Mouse (Mus musculus): ENCODE measurements at regions not wholly inside any gene's neighbourhood (a gene's known extent, or its start where the extent isn't known, plus 50 kb on each side); places are given as distances from the start of the nearest gene placed in this dataset.

DNA sequence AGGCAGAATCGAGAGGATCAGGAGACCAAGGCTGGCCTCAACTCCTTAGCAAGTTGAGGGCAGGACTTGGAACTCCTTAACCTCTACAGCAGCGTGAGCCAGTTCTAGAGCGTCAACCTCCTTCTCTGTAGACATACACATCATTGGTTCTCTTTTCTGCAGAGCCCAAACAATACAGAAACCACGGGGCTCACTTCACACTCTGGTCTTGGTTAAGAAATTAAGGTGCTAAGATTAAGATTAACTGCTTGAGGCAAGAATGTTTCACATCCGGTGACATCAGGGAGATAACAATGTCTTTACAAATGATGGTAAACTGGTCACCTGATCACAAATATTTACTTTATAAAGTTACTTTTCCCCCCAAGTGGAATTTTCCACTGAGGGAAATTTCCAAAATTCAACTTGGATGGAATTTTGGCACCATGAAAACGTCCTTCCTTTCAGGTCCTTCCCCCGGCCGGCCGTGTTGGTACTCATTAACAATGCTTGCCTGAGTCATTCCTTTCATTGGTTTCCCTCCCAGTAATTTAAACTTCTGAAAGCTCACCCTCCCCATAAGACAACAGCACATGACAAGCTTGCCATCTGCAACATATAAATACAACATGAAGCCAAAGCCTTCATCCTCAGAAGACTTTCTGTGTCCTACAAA, 77.3 kb upstream of the Kdm7a start:
- Histone ChIP-seq H3K4me1 (peaks cover 17% of the 10 kb centered on the region), H3K9ac (no peak overlapping the region), H3K27ac (no peak overlapping the region), H3K9me3 (replicated peaks) (no peaks in the 10 kb centered on the region), H3K36me3 (no peaks in the 10 kb centered on the region), H3K4me3 (replicated peaks) (no peak overlapping the region), H3K27me3 (no peaks in the 10 kb centered on the region), H3K4me2 (no peak overlapping the region)
- ATAC-seq (replicated peaks; ENCODE audit: low FRiP score), result no peak
- 74% methylated on average over 9 of the region's 9 CpGs for WGBS

DNA sequence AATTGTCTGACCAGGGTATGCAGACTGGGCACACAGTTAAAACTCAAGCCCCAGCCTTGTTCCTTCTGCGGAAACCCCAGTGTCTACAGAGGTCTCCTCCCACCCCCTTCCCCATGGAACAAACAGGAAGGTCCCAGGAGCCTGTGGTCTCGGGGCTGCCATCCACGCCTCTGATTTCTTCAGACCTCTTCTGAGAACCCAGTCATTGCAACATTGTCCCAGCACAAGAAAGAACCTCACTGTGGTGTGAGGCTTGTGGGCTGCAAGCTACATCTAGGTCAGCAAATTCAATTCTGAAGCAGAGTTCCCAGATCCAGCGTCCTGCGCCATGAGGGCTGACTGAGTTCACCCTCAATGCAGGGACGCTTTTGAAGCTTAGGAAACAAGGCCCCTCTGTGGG, 71.7 kb upstream of the Kdm7a start:
- no peaks in the 10 kb centered on the region for H3K27me3 ChIP-seq
- 82% methylated on average over 6 of the region's 6 CpGs for WGBS
- no peak for ATAC-seq (replicated peaks; ENCODE audit: low FRiP score)
- H3K4me3 ChIP-seq (replicated peaks), result no peak overlapping the region
- H3K27ac ChIP-seq, result no peak overlapping the region
- H3K9me3 ChIP-seq (replicated peaks), result no peaks in the 10 kb centered on the region
- H3K4me1 ChIP-seq, result no peaks in the 10 kb centered on the region
- H3K9ac ChIP-seq, result no peak overlapping the region
- no peak overlapping the region for H3K4me2 ChIP-seq
- H3K36me3 ChIP-seq, result no peaks in the 10 kb centered on the region

DNA sequence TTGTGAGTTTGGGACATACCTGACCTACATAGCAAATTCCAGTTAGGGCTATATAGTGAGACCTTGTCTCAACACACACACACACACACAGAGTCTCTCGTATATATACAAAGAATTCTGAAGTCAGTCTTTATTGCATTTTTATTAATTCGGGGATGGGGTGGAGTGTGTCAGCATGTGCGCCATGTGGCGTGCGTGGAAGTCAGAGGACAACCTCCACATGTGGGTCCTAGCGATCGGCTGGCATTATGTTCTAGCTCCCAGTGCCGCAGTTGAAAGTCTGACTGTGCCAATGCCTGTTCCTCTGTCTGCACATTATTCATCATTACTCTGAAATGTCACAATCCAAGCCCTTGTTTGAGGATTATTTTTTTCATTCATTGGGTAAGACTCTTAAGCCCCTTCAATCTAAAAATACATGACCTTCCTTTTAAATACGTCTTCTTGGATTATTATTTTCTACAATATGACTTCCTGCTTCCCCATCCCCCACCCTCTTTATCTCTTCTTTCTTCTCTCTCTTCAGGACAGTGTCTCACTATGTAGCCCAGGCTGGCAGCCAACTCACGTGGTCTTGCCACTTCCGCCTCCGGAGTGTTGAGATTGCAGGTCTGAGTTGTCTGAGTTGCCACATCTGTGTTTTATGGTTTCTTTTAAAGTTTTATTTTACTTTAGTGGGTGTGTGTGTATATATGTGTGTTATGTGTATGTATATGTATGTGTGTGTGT, 68.3 kb upstream of the Kdm7a start:
- Histone ChIP-seq H3K4me3 (replicated peaks) (no peak overlapping the region), H3K27me3 (no peaks in the 10 kb centered on the region), H3K9me3 (replicated peaks) (no peaks in the 10 kb centered on the region), H3K9ac (no peak overlapping the region), H3K4me2 (no peak overlapping the region), H3K36me3 (no peaks in the 10 kb centered on the region), H3K4me1 (no peaks in the 10 kb centered on the region), H3K27ac (no peak overlapping the region)
- 85% methylated on average over 12 of the region's 12 CpGs for WGBS
- ATAC-seq (replicated peaks; ENCODE audit: low FRiP score), result no peak

DNA sequence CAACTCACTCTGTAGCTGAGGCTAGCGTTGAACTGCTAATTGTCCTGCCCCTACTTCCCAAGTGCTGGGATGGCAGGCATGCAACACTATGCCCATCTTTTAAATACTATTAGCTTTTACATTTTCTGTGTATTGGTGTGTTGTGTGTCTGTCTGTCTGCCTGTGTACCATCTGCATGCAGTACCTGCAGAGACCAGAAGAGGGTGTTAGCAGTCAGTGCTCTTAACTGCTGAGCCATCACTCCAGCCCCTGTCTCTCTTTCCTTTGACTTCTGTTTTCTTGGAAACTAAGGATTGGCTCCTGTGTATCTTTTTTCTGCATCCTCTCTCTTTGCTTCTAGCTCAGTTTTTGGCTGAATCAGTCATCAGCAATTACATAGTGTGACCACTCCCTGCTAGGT, 66.8 kb upstream of the Kdm7a start:
- no peak for ATAC-seq (replicated peaks; ENCODE audit: low FRiP score)
- Histone ChIP-seq H3K4me2 (no peak overlapping the region), H3K27me3 (no peaks in the 10 kb centered on the region), H3K36me3 (no peaks in the 10 kb centered on the region), H3K4me1 (0 out of 2 replicates have a peak, but pooled peaks cover 7% of the 10 kb centered on the region), H3K27ac (no peak overlapping the region), H3K4me3 (replicated peaks) (no peak overlapping the region), H3K9me3 (replicated peaks) (no peaks in the 10 kb centered on the region), H3K9ac (no peak overlapping the region)
- 93% methylated on average over 1 of the region's 1 CpGs for WGBS

DNA sequence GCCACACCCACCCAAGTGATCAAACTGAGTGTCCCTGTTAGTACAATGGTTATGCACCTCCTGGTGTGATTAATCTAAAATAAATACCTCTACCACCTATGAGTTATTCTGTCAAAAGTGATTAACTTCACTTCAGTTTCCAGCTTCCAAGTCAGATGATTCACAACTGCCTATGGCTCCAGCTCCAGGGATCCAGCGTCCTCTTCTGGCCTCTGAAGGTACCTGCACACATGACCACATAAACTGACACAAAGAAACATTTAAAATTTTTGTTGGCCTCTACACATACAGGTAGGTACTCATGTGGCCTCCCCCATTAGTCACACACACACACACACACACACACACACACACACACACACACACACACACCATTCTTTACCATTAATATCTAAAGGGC, 63.9 kb upstream of the Kdm7a start:
- Histone ChIP-seq H3K4me1 (0 out of 2 replicates have a peak, but pooled peaks cover 7% of the 10 kb centered on the region), H3K4me2 (no peak overlapping the region), H3K9me3 (replicated peaks) (no peaks in the 10 kb centered on the region), H3K27ac (no peak overlapping the region), H3K9ac (no peak overlapping the region), H3K4me3 (replicated peaks) (no peak overlapping the region), H3K27me3 (no peaks in the 10 kb centered on the region), H3K36me3 (no peaks in the 10 kb centered on the region)
- 89% methylated on average over 1 of the region's 1 CpGs for WGBS
- no peak for ATAC-seq (replicated peaks; ENCODE audit: low FRiP score)

DNA sequence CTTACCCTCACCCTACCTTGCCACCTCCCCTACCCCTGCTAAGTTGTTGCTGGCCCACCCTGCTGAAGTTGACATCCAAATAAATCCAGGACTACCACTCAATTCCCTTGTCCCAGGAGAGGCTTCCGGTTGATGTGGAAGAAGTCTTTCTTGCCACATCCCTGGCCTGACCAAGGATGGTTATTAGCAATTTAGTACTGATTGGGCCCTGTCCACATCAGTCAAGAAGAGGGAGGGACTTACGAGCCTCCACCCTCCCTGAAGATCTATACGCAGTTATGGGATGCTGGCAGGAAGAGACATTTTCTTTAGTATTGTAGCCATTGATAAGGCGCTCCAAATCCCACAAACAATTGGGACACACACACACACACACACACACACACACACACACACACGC, 63.1 kb upstream of the Kdm7a start:
- Histone ChIP-seq H3K4me1 (peaks cover 12% of the 10 kb centered on the region), H3K36me3 (no peaks in the 10 kb centered on the region), H3K9me3 (replicated peaks) (no peaks in the 10 kb centered on the region), H3K27me3 (no peaks in the 10 kb centered on the region), H3K4me2 (no peak overlapping the region), H3K27ac (no peak overlapping the region), H3K4me3 (replicated peaks) (no peak overlapping the region), H3K9ac (no peak overlapping the region)
- 64% methylated on average over 5 of the region's 5 CpGs for WGBS
- ATAC-seq (replicated peaks; ENCODE audit: low FRiP score), result no peak

DNA sequence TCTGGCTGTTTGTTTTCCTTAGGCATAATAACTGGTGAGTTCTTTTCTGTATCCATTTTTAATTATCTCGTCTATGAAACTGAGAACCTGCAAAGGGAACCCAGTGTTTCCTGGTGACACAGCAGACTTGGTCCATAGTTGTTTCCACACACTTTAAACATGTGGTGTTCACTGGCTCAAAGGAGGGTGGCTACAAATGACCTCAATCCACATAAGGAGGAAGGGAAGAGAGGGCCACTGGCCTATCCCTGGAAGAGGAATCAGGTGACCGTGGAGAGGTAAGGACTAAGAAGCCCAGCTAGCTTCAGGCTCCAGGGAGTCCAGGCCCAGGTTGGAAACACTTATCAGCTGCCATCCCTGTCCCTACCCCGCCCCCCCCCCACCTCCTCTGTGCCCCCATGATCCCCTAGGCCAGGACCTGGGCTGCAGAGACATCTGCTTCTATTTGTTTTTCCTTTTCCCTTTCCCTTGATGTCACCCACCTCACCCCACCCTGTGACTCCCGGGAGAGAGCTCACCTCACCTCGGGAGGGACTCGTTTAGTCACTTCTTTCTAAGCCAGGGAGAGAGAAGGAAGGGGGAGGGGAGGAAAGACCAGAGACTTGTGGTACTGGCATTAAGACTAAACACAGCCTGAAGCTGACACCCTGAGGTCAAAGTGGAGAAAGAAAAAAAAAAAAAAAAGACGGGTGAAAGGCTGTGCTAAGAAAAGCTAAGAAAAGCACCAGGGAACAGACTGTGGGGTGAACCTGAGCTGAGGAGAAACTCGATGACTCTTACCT, 62.2 kb upstream of the Kdm7a start:
- H3K9ac ChIP-seq, result no peak overlapping the region
- peaks cover 21% of the 10 kb centered on the region for H3K4me1 ChIP-seq
- H3K4me3 ChIP-seq (replicated peaks), result no peak overlapping the region
- no peak overlapping the region for H3K4me2 ChIP-seq
- no peak overlapping the region for H3K27ac ChIP-seq
- no peaks in the 10 kb centered on the region for H3K9me3 ChIP-seq (replicated peaks)
- WGBS, result 17% methylated on average over 8 of the region's 8 CpGs
- no peaks in the 10 kb centered on the region for H3K27me3 ChIP-seq
- ATAC-seq (replicated peaks; ENCODE audit: low FRiP score), result no peak
- no peaks in the 10 kb centered on the region for H3K36me3 ChIP-seq

DNA sequence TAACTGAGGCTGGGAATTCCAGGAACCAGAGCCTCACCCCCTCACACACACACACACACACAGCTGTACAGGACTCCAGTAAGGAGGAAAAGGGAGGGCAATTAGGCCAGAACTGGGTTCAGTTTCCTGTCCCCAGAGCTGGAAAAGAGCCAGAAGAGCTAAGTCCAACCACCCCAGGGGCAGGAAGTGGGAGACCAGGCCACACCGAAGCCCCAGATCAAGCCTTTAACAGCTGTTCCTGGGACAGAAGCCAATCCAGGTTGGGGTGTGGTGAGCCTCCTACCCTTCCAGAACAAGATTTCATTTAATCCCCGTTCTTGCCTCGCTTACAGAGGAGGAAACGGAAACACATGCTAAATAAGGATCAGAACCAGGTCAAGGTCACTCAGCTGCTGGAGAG, 58.1 kb upstream of the Kdm7a start:
- WGBS, result 26% methylated on average over 4 of the region's 4 CpGs
- peaks cover 22% of the 10 kb centered on the region for H3K4me1 ChIP-seq
- no peak overlapping the region for H3K4me2 ChIP-seq
- no peaks in the 10 kb centered on the region for H3K36me3 ChIP-seq
- no peak overlapping the region for H3K9ac ChIP-seq
- ATAC-seq (replicated peaks; ENCODE audit: low FRiP score), result peak; percentile 67; the same call in 1 of the 2 replicates
- H3K9me3 ChIP-seq (replicated peaks), result no peaks in the 10 kb centered on the region
- H3K27ac ChIP-seq, result peak overlapping the region; percentile 54; the same call in 1 of the 2 replicates
- no peaks in the 10 kb centered on the region for H3K27me3 ChIP-seq
- H3K4me3 ChIP-seq (replicated peaks), result no peak overlapping the region

DNA sequence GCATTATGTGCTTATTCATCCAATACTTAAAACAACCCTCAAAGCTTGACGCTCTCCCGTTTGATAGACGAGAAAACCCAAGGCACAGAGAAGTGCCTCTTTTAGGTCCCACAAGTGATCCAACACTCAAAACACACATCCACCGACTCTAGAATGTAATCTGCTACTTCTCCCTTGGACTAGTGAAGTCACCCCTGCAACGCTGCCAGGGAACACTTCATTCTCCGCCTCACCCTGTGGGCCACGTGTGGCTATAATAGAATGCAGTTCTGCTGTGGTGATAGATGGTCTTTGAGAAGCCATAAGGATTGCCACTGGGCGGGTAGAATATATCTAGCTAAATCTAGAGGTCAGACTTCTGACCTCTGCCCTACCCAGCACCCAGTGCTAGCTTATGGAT, 57.0 kb upstream of the Kdm7a start:
- Histone ChIP-seq H3K9me3 (replicated peaks) (no peaks in the 10 kb centered on the region), H3K36me3 (no peaks in the 10 kb centered on the region), H3K4me3 (replicated peaks) (no peak overlapping the region), H3K4me2 (no peak overlapping the region), H3K27me3 (no peaks in the 10 kb centered on the region; the same call in 1 of the 2 replicates), H3K4me1 (peaks cover 14% of the 10 kb centered on the region), H3K9ac (no peak overlapping the region), H3K27ac (no peak overlapping the region)
- no peak for ATAC-seq (replicated peaks; ENCODE audit: low FRiP score)
- 71% methylated on average over 8 of the region's 8 CpGs for WGBS

DNA sequence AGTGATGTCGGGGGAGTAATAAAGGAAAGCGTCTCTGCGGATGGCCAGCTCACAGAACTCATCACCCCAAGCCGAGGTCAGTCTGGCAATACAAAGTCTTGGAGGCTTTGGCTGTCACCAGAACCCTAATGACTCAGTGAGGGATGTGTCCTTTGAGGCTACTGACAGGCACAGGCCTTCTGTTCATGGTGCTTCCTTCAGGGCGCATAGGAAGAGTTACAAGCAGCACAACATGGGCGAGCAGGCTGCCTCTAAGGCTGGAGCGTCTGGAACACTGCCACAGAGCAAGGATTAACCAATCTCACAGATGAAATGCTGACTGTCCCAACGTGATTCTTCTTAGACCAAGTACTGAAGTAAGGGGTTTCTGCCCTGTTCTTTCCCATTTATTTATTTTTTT, 55.4 kb upstream of the Kdm7a start:
- Histone ChIP-seq H3K36me3 (no peaks in the 10 kb centered on the region), H3K4me3 (replicated peaks) (no peak overlapping the region), H3K4me2 (no peak overlapping the region), H3K27ac (no peak overlapping the region), H3K9me3 (replicated peaks) (no peaks in the 10 kb centered on the region), H3K27me3 (peaks cover 7% of the 10 kb centered on the region), H3K4me1 (peaks cover 27% of the 10 kb centered on the region), H3K9ac (no peak overlapping the region)
- WGBS, result 52% methylated on average over 8 of the region's 8 CpGs
- ATAC-seq (replicated peaks; ENCODE audit: low FRiP score), result no peak

DNA sequence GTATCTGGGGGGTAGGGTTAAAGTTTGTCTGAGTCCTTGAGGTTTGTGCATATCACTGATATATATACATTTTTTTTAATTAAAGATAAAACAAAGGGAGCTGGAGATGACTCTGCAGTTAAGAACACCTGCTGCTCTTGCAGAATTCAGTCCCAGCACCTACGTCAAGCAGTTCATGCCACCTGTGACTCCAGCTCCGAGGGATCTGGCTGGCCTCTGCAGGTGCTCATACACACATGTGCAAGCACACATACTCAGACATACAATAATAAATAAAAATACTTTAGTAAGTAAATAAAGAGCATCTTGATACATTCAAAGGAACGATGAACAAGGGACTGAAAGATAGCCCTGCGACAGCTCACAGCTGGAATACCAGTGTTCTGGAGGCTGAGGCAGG, 53.9 kb upstream of the Kdm7a start:
- WGBS, result 95% methylated on average over 4 of the region's 4 CpGs
- Histone ChIP-seq H3K27me3 (peaks cover 14% of the 10 kb centered on the region), H3K4me2 (no peak overlapping the region), H3K4me3 (replicated peaks) (no peak overlapping the region), H3K27ac (no peak overlapping the region), H3K4me1 (peaks cover 39% of the 10 kb centered on the region), H3K9me3 (replicated peaks) (no peaks in the 10 kb centered on the region), H3K9ac (no peak overlapping the region), H3K36me3 (no peaks in the 10 kb centered on the region)
- no peak for ATAC-seq (replicated peaks; ENCODE audit: low FRiP score)

DNA sequence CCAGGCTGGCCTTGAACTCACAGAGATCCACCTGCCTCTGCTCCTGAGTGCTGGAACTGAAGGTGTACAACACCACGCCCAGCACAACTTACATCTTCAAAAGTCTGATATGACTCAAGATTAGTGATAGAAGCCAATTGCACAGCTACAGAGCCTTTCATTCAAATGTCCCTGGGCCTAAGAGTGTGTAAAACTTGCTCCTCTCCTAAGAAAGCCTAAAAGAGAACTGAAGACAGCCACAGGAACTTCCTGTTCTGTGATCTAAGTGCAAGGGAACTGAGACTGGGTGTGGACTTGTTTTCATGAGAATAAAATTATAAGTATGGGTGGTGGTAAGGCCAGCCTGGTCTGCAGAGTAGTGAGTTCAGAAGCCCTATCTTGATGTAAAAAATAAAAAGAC, 52.5 kb upstream of the Kdm7a start:
- WGBS, result 97% methylated on average over 1 of the region's 1 CpGs
- Histone ChIP-seq H3K36me3 (no peaks in the 10 kb centered on the region), H3K9ac (no peak overlapping the region), H3K27me3 (peaks cover 14% of the 10 kb centered on the region), H3K9me3 (replicated peaks) (no peaks in the 10 kb centered on the region), H3K4me2 (no peak overlapping the region), H3K4me1 (peaks cover 29% of the 10 kb centered on the region), H3K27ac (no peak overlapping the region), H3K4me3 (replicated peaks) (no peak overlapping the region)
- no peak for ATAC-seq (replicated peaks; ENCODE audit: low FRiP score)

Measured in kidney, embryonic 15.5 days (tissue).